Mouse (Mus musculus) layer of hippocampus, postnatal 10 days (tissue): ENCODE results near the gene Inpp5k. TPM values are rescaled to one million over a fixed set of nuclear protein-coding genes. Genes with fewer than 3 reads are reported as not detected.

Experiments
- DNase-seq, 2 experiments: peaks; one replicate each; pipeline ENCODE4 v3.0.0; 2021; ENCODE audit warnings: low spot score in 2 of 2
- total RNA-seq, 2 experiments: library from RNA; stranded (reverse); gene quantifications; 2 replicates each; pipeline ENCODE4 v1.2.3; 2021

Inpp5k gene
- total RNA-seq, 2 experiments from 2014 or later: 47.4 to 49.7 TPM

- peak in 1 of 2 experiments; percentile 26 for DNase-seq
These were observed 10.5 kb upstream of the Inpp5k start for GRCm38 (mm10) chr11:75620136-75620780.

- DNase-seq: no peak
These were observed 9.4 kb upstream of the Inpp5k start for GRCm38 (mm10) chr11:75621426-75621825.

- no peak for DNase-seq
These were observed 8.0 kb upstream of the Inpp5k start for GRCm38 (mm10) chr11:75622588-75623329.

- DNase-seq: no peak
These were observed 6.7 kb upstream of the Inpp5k start for GRCm38 (mm10) chr11:75624102-75624554.

- peak in 1 of 2 experiments; percentile 33 for DNase-seq
These were observed 5.0 kb upstream of the Inpp5k start for GRCm38 (mm10) chr11:75625820-75626219.

GRCm38 (mm10) chr11:75630098-75630497, 690 bp upstream of the Inpp5k start:
- no peak for DNase-seq

GRCm38 (mm10) chr11:75631561-75632225, 905 bp downstream of the Inpp5k start:
- no peak for DNase-seq

GRCm38 (mm10) chr11:75632921-75633320, 2.1 kb downstream of the Inpp5k start:
- DNase-seq: no peak

GRCm38 (mm10) chr11:75634801-75635200, 4.0 kb downstream of the Inpp5k start:
- no peak for DNase-seq

- DNase-seq: no peak
These were observed 4.5 kb downstream of the Inpp5k start for GRCm38 (mm10) chr11:75635315-75635714.

GRCm38 (mm10) chr11:75643323-75643722, 12.5 kb downstream of the Inpp5k start:
- no peak for DNase-seq

GRCm38 (mm10) chr11:75644684-75645083, 13.9 kb downstream of the Inpp5k start:
- no peak for DNase-seq

- DNase-seq: peak; percentile 71 to 77
These were observed 17.0 kb downstream of the Inpp5k start for GRCm38 (mm10) chr11:75647681-75648211.

- peak in 1 of 2 experiments; percentile 21 for DNase-seq
These were observed 18.4 kb downstream of the Inpp5k start for GRCm38 (mm10) chr11:75649155-75649561.

- DNase-seq: no peak
These were observed 19.5 kb downstream of the Inpp5k start, which contains the start of gene Myo1c for GRCm38 (mm10) chr11:75650311-75650710. Myo1c (plus strand) TSS chr11:75650504.

GRCm38 (mm10) chr11:75650958-75651425, 20.2 kb downstream of the Inpp5k start:
- no peak for DNase-seq

GRCm38 (mm10) chr11:75651426-75652221, 20.8 kb downstream of the Inpp5k start:
- peak; percentile 67 to 77 for DNase-seq

GRCm38 (mm10) chr11:75652222-75652941, 21.6 kb downstream of the Inpp5k start:
- DNase-seq: peak in 1 of 2 experiments; percentile 25

- no peak for DNase-seq
These were observed 22.3 kb downstream of the Inpp5k start for GRCm38 (mm10) chr11:75652942-75653684.
